ENCODE assay signal across 8 mouse cellular contexts in the genomic region with DNA sequence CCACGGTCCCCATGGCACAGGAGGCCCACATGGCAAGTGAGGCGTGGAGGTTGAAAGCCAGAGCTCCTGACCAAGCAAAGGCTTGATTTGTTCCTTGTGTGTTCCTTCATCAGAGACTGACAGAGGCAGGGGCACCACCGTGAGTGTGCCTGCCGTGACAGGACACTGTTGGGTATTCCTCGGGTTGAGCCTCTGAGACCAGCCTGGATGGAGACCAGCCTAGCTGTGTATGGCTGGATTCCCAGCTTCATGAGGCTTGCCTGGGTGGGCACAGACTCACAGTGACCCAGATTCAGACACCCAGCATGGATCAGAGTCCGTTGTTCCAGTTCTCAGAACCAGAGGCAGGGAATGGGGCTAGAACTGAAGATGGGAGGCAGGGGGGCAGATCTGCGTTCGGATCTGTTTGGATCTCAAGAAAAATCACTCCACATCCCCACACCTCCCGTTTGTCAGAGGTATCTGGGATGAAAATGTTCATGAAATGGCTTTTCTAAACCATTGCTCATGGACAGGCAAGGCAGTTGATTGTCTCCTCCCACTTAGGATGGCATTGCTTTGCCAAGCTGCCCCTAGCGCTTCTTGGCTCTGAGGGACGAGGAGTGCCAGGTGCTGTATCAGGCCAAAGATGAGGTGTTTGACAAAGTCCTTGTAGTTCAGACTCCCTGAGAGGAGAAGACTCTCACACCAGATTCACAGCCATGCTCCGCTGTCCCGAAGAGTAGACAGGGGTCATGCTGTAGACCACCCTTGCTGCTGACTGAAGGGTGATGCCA. TPM values are rescaled to one million over a fixed set of nuclear protein-coding genes. Genes with fewer than 3 reads are reported as not detected.
DNase-seq lines count a peak whose midpoint lies in the region; ATAC-seq and TF ChIP-seq lines count a peak whose summit lies in the region.

No protein-coding gene starts in this region.

- peak overlapping the region; percentile 99; the same call in 1 of the 2 replicates for H3K4me2 ChIP-seq in liver, embryonic 14.5 days (ENCODE audit: low read depth)

- H3K4me1 ChIP-seq in liver, embryonic 14.5 days (replicated peaks; ENCODE audit: control insufficient read depth in 2 of 2, insufficient read depth in 2 of 2, low read length in 1 of 2) = peaks cover 11 to 39% of the 10 kb centered on the region in 2 experiments

- no peak for ATAC-seq in liver, embryonic 14.5 days (ENCODE audit: insufficient read depth)

- no peak overlapping the region for H3K9ac ChIP-seq in liver, embryonic 14.5 days (replicated peaks)

- H3K36me3 ChIP-seq in liver, embryonic 14.5 days (replicated peaks; ENCODE audit: control insufficient read depth, insufficient read depth, low read depth) = no peaks in the 10 kb centered on the region

- TF ChIP-seq CTCF in liver, embryonic 14.5 days (IDR thresholded peaks at IDR 0.05; ENCODE audit: low read depth) = no peak

- DNase-seq in cerebellum, postnatal 14 days = peak; percentile 67 to 70
- no peak for DNase-seq in cerebellum, adult 18-20 months
- peak; percentile 21 to 27 for DNase-seq in left cerebral cortex, postnatal 10 days (ENCODE audit: extremely low spot score in 1 of 2, low spot score in 2 of 2)
- DNase-seq in left cerebral cortex, adult 11 months (ENCODE audit: low spot score) = no peak
- DNase-seq in adrenal gland, postnatal 10 days = peak; percentile 13
- no peak for DNase-seq in liver, embryonic 14.5 days (ENCODE audit: low read depth in 3 of 3, low spot score in 3 of 3)
- no peak for DNase-seq in testis, postnatal 14 days (ENCODE audit: low spot score)
- no peak for DNase-seq in layer of hippocampus, postnatal 25 days (ENCODE audit: extremely low spot score in 1 of 2, low spot score in 1 of 2)

- no peak overlapping the region; a peak in 1 of 4 replicates for H3K4me3 ChIP-seq in liver, embryonic 14.5 days (ENCODE audit: insufficient read depth in 1 of 2, low read depth in 2 of 2, low read length in 2 of 2)

- TF ChIP-seq EP300 in liver, embryonic 14.5 days (IDR thresholded peaks at IDR 0.05; ENCODE audit: low read depth) = no peak

- H3K27ac ChIP-seq in liver, embryonic 14.5 days = no peak overlapping the region

- H3K9me3 ChIP-seq in liver, embryonic 14.5 days (ENCODE audit: control insufficient read depth, low read length) = no peaks in the 10 kb centered on the region

- no peaks in the 10 kb centered on the region for H3K27me3 ChIP-seq in liver, embryonic 14.5 days (ENCODE audit: control insufficient read depth, insufficient read depth, low read length)

- 60% methylated on average over 13 of the region's 13 CpGs for WGBS in liver, embryonic 14.5 days (ENCODE audit: insufficient replicate concordance)

- intact Hi-C loops in left cerebral cortex, postnatal 10 days (cut with DNase I) = loop anchor here (5.0 kb wide), 1 partner anchor 62 kb away; a partner anchor contains a TSS

RNA-seq across cellular contexts. Expression of a gene that starts 1.9 kb away (rescaled TPM):
- 1 to 10 TPM; 5.9 TPM for total RNA-seq in left cerebral cortex, postnatal 10 days (2021)
- 10 to 100 TPM; 43.9 to 51.3 TPM for total RNA-seq in adrenal gland, postnatal 10 days (2021)
- 1.9 and 2.8 TPM in 2 replicates for polyA plus RNA-seq in liver, embryonic 14.5 days (2012; rRNA removed)
- polyA plus RNA-seq in liver, embryonic 14.5 days (2014; fragmentation: Nextera tagmentation; extraction: Ambion mirVana) = 1.9 and 2.4 TPM in 2 replicates
- 1 to 10 TPM; 3.7 to 4.6 TPM for total RNA-seq in layer of hippocampus, postnatal 25 days (2021)

RNA-seq across cellular contexts. Expression of a gene that starts 49.4 kb away (rescaled TPM):
- total RNA-seq in left cerebral cortex, postnatal 10 days (2021) = 1 to 10 TPM in 1 of 2 experiments, under 1 TPM in 1; 0.90 to 1.0 TPM
- total RNA-seq in adrenal gland, postnatal 10 days (2021) = 1 to 10 TPM; 2.2 to 2.5 TPM
- polyA plus RNA-seq in liver, embryonic 14.5 days (2012; rRNA removed) = 1.0 and 1.2 TPM in 2 replicates
- polyA plus RNA-seq in liver, embryonic 14.5 days (2014; fragmentation: Nextera tagmentation; extraction: Ambion mirVana) = 0.38 and 0.48 TPM in 2 replicates
- 1 to 10 TPM in 1 of 2 experiments, under 1 TPM in 1; 0.89 to 1.1 TPM for total RNA-seq in layer of hippocampus, postnatal 25 days (2021)

Comparison
In these comparisons a context has a peak if more than half of its experiments do, and no peak if none do; other contexts are left out.
1. DNase-seq: peak in cerebellum, postnatal 14 days (2 of 2), left cerebral cortex, postnatal 10 days (2 of 2) and adrenal gland, postnatal 10 days (single experiment); none in cerebellum, adult 18-20 months (0 of 2), left cerebral cortex, adult 11 months (single experiment), liver, embryonic 14.5 days (0 of 3), testis, postnatal 14 days (single experiment) and layer of hippocampus, postnatal 25 days (0 of 2).
2. RNA of a gene that starts 1.9 kb away (total RNA-seq): 43.9 to 51.3 TPM in adrenal gland, postnatal 10 days; 5.9 TPM in left cerebral cortex, postnatal 10 days and 3.7 to 4.6 TPM in layer of hippocampus, postnatal 25 days; every median in the first group is over 4 times any median in the second.